Mouse (Mus musculus) myocyte (in vitro differentiated cells): Measurements from ENCODE around the gene Myl4.

ENCODE experiments used
- E2F4 ChIP-seq: IDR thresholded peaks from one replicate; pipeline ENCODE4 v1.6.1; 2011; ENCODE audit warnings: mild to moderate bottlenecking, control low read depth, moderate library complexity; ENCODE audit not compliant: insufficient read depth
- MYOD1 ChIP-seq, 3 experiments: IDR thresholded peaks; one replicate each; pipeline ENCODE4 v1.6.1; 2011; ENCODE audit warnings: control low read depth in 2 of 3, low read depth in 2 of 3, mild to moderate bottlenecking in 2 of 3, moderate library complexity in 1 of 3; ENCODE audit not compliant: insufficient read length in 2 of 3, control insufficient read depth in 1 of 3
- POLR2A ChIP-seq: IDR thresholded peaks from one replicate; pipeline ENCODE4 v1.6.1; 2011; ENCODE audit warnings: low read depth, mild to moderate bottlenecking, control low read depth, moderate library complexity; ENCODE audit not compliant: insufficient read length
- SRF ChIP-seq: IDR thresholded peaks from one replicate; pipeline ENCODE4 v1.6.1; 2011; ENCODE audit warnings: low read depth; ENCODE audit not compliant: control insufficient read depth, insufficient read length
- TCF12 ChIP-seq: IDR thresholded peaks from one replicate; pipeline ENCODE4 v1.6.1; 2011; ENCODE audit warnings: mild to moderate bottlenecking, control low read depth; ENCODE audit not compliant: poor library complexity, insufficient read depth, severe bottlenecking
- USF1 ChIP-seq: IDR thresholded peaks from one replicate; pipeline ENCODE4 v1.6.1; 2011; ENCODE audit warnings: low read depth, mild to moderate bottlenecking, control low read depth, moderate library complexity

GRCm38 (mm10) chr11:104579575-104579974, 29.1 kb downstream of the Myl4 start:
- TF ChIP-seq USF1 (no peak), POLR2A (peak; percentile 56), SRF (no peak), TCF12 (no peak), E2F4 (no peak), MYOD1 (IDR thresholded peaks at IDR 0.05; ENCODE audit: control insufficient read depth in 1 of 3, insufficient read length in 2 of 3, low read depth in 2 of 3) (no peak)
